Mouse (Mus musculus) right cerebral cortex, adult 18-20 months (tissue): Measurements from ENCODE around the gene Nkg7.
"Not testable (repeated sequence)": the region's sequence is repeated elsewhere in the genome, so short reads cannot be mapped to it uniquely, and the experiment has no call there.

Source experiments
- DNase-seq: peaks from one replicate; pipeline ENCODE4 v3.0.0; 2022; ENCODE audit warnings: mixed read lengths

Nkg7 gene

DNA sequence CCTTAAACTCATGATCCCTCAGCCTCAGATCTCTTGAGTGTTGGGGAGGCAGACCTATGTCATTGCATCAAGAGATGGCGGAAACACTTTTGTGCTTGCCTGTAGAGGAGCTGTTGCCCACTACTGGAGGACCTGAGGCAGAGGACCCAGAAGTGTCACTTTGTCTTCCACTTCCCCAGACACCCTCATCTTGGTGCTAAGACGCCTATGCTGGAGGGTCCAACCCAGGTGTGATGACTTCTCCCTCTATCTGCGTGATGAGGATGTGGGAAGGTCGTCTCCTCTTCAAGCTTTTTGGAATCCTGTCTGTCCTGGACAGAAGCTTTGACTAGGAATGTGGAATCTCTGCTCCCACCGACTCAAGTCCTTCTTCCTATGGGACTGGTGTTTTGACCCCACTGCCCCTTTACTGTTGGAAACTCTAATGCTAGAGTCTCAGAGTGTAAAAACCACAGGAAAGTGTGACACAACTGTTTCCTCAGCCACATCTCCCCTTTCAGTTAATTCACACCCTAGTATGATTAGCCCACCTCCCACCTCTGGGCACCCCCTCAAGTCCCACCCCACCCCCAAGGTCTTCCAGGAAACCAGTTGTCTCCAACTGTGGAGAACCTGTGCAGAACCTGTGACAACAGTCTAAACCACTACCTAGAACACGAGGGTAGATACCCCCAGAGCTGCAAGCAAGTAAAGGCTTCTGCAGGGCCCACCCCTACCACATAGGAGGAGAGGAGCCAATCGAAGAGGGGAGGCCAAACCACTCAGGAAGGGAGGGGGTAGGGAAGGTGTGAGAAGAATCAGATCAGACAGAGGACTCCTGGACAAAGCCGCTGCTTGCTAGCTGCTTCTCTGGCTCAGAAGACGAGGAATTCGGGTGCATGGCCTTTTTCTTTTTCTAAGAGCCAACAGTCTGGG is at the start of gene Nkg7:
Gene Nkg7, plus strand, starts transcription at position 733 of the 915 bp plus-strand sequence.
- DNase-seq, result no peak

DNA sequence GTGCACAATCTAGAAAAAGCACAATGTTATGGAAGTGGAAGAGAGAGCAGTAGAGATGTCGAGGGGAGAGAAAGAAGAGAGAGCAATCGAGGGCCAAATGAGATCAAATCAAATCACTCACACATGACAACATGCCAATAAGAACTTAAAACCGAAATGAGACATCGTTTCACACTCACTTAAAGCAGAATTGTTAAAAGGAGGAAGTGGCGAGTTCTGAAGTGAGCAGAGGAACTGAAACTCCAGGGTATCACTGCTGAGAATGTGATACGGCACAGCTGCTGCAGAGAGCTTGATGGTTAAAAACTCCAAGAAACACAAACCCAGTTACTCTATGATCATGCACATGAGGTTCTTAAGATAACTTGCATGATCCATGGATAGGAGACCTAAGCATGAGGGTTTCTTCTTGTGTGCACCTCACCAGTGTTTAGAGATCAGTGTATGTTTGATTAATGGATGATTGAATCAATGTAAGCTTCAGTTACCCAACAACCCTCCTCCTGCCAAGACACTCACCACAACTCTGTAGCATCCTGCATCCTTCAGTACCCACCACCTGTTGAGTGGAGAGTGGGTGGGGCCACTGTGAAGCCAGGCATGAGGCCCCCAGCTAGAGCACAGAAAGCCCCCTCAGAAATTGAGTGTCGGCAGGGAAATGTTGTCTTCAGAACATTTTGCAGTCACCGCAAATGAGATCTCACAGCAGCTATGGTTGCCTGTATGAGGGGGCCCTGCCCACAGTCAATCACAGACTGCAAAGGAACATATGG is 44.3 kb upstream of the Nkg7 start:
- no peak for DNase-seq

DNA sequence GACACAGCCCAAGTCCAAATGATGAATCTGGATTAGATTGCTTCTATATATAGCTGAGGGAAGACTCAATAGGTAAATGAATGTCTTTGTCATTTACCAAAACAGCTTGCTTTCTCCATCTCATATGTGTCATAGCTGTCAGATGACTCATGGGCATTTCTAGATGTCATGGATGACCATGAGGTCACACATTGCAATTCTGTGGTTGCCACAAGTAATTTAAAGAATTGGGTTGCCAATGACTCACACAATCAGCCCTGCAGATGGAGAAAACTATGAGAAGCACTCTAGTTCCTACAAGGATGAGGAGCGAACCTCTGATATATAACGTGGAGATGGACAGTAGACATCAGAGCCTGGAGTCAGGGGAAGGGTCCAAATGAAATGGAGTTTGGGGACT is 37.4 kb upstream of the Nkg7 start:
- DNase-seq, result no peak

DNA sequence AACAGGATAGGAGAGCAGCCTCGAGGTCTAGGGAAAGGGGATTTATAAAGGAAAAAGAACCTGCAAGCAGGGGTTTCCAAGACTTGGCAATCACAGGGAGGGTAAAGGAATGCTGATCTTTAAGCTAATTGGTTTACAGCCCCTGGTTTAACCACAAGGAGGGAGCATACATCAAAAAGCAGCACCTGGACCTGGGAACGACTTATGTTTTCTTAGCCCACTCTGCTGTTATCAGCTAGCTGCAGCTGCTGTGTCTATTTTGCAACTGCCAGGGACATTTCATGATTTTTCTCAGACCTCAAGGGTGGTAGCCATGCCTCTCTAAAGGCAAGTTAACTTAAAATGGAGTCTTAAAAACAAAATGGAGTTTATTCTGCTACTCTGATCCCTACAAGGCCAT is 34.2 kb upstream of the Nkg7 start:
- no peak for DNase-seq

DNA sequence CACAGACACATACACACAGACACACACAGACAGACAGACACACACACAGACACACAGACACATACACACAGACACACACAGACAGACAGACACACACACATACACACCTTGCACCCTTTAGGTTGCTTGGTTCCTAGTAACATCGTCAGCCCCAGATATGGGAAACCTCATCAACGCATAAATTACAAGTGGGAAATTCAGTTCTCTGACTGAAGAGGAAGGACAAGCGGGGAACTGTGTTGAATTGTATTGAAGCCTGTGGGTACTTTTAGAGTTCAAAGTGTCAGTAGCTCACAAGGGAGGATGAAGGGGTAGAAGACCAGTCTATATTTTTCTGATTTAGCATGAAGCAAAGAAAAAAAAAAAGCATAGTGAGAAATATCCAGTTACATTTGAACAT is 29.3 kb upstream of the Nkg7 start:
- DNase-seq, result no peak

DNA sequence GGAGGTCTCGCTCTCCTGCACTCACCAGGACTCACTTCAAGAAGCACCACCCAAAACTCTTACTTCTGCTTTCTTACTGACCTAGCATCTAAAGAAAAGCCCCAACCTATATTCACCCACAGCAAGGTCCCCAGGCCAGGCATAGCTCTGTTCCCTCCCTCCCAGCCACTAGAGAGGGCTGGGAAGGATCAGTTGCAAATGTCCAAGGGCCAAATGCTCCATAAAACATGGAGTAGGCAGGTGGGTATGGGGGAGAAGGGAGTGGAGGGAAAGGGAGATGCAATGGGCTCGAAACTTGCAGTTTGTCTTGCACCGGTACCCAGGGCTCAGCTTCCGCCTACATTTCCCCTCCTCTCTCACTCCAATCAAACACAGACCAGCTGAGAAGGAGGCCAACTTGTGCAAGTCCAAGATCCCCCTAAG is 28.7 kb upstream of the Nkg7 start, which contains the start of gene Siglecg:
Gene Siglecg, plus strand, starts transcription at position 74 of the 423 bp plus-strand sequence.
- DNase-seq, result no peak

DNA sequence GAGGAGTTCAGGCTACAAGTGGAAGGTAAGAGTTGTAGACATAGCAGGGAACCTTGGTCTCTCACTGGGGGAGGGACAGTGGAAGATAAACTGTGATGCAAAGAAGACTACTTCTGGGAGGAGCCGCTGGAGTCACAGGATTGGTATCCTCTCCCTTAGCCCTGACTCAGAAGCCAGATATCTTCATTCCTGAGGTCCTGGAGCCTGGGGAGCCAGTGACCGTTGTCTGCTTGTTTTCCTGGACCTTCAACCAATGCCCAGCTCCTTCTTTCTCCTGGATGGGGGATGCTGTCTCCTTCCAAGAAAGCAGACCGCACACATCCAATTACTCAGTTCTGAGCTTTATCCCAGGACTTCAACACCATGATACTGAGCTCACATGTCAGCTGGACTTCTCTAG is 27.8 kb upstream of the Nkg7 start:
- no peak for DNase-seq

DNA sequence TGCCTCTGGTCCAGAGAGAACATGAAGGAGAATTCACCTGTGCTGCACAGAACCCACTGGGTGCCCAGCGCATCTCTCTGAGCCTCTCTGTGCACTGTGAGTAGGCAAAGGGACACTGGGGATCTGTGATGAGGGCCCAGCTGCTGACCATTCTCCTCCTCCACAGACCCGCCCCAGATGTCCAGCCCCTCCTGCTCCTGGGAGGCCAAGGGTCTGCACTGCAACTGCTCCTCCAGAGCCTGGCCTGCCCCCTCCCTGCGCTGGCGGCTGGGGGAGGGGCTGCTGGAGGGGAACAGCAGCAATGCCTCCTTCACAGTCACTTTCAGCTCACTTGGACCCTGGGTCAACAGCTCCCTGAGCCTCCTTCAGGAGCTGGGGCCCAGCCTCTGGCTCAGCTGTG is 25.1 kb upstream of the Nkg7 start:
- DNase-seq, result not testable (repeated sequence)

DNA sequence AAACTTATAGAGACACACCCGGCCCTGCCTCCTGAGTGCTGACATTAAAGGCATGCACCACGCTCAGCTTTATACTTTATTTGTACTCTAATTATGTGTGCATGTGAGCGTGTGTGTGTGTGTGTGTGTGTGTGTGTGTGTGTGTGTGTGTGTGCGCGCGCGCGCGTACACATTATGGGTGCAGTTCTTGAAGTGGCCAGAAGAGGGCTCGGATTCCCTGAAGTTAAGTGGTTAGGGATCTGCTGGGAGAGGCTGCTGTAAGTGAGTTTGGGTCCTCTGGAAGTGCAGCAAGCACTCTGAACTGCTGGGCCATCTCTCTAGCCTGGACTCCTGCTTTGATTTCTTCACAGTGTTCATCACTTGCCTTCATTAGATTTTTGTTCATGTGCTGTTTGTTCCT is 19.6 kb upstream of the Nkg7 start:
- DNase-seq, result no peak

DNA sequence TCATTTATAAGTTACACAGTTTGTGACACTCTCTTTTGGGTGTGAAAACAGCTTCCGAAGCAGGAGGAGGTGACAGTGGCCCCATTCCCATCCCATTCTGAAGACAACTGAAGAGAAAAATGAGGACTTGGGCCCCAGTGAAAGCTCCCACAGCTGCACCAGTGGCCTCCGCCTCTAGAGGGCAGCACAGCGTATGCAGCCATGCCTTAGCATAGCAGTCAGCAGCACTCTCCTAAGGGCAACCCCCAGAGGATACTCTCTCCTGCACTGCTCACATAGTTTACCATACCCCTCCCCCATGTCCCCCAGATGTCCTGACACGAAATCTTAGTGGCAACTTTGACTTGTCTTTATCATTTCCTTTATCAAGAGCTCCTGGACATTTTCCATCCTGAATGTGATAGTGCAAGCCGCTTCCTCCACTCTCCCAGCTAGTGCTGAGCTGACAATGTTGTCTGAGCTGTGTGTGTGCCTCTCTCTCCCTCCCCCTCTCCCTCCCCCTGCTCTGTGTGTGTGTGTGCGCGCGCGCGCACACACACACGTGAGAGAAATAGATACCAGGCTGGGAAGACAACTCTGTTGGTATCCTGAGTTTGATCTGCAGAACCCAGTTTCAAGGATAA is 13.8 kb upstream of the Nkg7 start:
- DNase-seq, result peak; percentile 75

DNA sequence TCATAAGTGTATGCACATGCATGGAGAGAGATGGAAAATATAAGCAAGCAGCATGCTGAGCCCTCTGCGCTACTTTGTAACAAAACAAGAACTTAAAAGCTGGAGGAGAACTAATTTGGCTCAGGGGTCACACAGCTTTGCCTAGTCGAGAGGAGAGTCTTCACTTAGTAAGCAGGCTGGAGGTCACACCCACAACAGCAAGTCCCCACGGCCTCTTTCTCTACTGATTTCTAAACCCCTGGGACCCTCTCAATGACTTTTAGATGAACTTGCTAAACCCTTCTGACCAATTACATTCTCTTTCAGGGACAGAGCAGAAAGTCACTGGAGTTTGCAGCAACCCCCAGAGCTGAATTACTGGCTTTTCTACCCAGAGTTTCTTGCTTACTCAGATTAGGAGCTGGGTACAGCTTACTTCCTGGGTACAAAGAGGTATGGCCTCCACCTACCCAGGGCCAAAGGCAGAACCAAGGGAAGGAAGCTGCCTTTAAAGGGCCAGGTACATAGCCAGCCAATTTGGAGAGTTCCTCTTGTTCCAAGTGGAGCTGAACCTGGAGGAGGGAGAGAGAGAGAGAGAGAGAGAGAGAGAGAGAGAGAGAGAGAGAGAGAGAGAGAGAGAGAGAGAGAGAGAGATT is 12.8 kb upstream of the Nkg7 start:
- no peak for DNase-seq

DNA sequence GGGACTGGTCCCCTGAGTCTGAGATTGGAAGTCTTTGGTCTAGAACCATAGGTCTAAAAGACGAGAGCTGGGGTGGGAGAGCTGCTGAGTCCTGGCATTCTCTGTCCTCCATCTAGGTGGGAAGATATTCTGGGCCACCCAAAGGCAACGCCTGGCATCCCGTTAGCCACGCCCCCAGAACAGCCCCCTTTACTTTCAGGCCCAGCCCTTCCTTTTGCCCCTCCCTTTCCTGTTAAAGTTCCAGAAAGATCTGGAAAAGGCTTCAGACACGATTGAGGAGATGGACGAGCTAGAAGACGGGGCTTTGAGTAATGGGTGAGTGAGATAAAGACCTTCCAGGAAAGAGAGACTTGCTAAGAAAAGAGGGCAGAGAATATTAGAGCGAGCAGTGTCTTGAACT is 9.5 kb upstream of the Nkg7 start, which contains the start of gene Lim2:
Gene Lim2, plus strand, starts transcription at position 265 of the 400 bp plus-strand sequence.
- DNase-seq, result no peak

DNA sequence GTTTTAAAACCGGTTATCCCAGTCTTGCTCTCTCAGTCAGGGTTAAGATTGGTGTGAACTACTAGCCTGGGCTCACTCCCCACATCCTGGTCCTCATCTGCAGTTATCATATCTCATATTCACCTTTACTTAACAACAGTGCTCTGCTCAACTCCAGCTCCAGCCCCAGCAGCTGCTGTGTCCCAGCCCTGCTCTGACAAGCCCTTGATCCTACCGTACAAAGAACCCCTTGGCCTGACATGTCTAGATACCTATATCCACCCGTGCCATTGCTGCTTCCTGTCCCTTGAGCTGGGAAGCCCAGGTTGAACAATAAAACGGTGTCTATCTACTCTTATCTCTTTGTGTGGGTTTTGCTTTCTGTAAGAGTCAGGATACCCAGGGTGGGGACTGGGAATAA is 7.4 kb upstream of the Nkg7 start:
- DNase-seq, result no peak

DNA sequence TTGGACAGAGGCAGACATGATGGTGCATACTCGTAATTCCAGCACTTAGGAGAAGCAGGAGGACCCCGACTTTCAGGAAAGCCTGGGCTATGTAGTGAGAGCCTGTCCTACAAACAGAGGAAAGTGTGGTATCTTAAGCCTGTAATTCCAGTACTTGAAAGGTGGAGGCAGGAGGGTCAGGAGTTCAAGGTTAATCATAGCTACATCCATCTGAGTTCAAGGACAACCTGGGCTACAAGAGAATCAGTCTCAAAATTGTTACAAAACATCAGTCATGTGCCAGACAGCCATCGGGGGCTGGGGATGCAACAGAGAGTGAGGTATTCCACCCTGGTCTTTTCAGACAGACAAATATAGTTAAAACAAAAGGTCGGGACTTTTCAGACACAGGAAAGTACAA is 4.0 kb upstream of the Nkg7 start:
- DNase-seq, result no peak

DNA sequence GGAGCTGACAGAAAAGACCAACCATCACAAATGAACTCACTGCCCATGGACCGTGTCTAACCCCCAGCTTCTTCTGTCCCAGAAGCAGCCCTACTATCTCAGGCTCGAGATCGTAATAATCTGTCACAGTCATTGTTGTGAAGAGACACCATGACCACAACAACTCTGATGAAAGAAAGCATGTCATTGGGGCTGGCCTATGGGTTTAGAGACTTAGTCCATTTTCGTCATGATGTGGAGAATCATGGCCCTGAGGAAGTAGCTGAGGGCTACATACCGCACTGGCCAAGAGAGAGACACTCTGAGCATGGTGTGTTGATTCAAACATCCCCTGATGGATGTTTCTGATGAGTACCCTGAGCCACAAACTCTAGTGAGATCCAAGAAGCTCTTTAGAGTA is 2.2 kb upstream of the Nkg7 start:
- DNase-seq, result no peak

DNA sequence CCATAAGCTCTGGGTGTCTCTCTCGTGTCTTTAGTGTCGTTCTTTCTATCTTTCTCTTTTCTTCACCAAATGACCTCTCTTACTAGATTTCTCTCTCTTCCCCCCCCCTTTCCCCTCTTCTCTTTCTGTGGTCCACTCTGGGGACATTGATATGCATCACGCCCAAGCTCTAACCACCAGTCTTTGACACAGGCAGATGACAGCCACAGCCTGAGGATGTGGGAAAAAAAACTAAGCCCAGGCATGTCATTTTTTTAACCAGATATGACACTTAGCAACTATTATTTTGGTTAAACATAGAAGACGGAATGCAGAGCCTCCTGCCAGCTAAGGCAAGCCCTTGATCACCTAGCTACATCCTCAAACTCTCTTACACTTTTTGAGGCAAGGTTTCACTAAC is 1.7 kb downstream of the Nkg7 start:
- no peak for DNase-seq

DNA sequence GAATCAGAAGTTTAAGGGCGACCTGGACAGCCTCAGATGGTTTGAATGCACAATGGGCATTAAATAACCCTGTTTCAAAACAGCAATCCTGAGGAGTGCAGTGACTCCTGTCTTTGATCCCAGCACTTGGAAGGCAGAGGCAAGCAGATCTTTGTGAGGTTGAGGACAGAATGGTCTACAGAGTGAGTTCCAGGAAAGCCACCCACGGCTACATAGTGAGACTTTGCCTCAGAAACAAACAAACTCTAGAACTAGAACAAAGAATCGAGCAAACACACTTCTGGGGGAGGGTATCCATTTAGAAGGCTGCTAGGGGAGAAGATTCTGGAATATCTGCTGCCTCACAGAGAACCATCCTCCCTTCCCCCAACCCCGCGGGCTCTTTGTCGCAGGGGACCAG is 3.6 kb downstream of the Nkg7 start, which contains the start of gene Cldnd2:
Gene Cldnd2, plus strand, starts transcription at position 301 of the 400 bp plus-strand sequence.
- DNase-seq, result no peak

DNA sequence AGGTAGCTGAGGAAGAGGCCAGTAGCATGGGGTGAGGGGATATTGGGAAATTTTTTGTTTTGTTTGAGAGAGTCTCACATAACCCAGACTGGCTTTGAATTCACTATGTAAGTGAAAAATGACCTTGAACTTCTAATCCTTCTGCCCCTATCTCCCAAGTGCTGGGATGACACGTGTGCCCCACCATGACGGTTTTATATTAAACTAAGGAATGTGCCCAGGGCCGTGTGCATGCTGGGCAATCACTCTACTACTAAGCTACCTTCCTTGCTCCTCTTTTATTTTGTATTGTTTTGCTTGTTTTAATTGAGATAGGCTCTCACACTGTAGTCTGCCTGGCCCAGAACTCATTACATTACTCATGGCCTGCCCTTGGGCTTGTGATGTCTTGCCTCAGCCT is 4.2 kb downstream of the Nkg7 start:
- DNase-seq, result no peak

DNA sequence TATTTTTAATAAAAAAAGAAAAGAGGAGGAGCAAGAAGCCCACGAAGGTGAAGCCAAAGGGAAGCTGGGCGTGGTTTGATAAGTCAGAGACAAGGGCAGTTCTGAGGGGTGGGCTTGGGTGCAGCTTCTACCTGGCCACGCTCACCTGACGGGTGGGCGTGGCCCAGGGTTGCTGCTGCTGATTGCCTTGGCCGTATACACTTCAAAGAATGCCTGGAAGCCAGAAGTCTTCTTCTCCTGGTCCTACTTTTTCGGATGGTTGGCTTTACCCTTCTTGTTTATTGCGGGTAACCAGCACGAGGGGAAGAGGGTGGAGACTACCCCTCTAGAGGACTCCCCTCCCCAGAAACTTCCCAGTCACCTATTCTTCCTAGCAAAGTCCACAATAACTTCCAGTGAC is 5.8 kb downstream of the Nkg7 start:
- no peak for DNase-seq

DNA sequence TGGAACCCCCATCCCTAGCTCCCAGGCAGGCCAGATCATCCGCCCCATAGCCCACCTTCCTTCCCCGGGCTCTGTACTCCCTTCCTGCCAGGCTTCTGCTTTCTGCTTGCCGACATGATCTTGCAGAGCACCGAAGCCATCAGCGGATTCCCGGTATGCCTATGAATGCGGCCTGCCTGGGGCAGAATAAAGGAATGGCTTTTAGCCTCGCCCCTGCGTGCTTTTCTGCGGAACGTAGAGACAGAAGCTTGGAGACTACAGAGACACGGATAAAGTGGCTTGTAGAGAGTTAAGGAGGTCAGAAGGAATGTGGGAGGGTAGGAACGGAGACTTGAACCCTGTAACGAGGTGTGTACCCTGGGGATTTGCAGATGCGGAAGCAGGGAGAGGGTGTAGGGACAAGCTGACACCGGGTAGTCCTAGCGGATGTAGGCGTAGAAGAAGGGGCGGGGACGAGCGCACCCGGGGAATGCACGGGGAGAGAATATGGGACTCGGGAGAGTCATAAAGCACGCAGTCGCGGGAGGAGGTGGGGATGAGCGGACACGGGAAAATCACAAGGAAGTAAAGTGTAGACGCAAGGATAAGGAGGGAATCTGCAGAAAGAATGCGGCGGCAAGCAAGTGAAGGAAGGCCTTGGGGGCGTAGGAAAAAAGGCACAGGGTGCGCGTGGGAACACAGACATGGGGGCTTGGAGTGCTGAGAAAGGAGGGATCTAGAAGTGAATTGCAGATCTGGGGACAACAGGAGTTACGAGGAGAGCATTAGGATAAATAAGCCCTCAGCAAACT is 6.4 kb downstream of the Nkg7 start:
- peak; percentile 79 for DNase-seq

DNA sequence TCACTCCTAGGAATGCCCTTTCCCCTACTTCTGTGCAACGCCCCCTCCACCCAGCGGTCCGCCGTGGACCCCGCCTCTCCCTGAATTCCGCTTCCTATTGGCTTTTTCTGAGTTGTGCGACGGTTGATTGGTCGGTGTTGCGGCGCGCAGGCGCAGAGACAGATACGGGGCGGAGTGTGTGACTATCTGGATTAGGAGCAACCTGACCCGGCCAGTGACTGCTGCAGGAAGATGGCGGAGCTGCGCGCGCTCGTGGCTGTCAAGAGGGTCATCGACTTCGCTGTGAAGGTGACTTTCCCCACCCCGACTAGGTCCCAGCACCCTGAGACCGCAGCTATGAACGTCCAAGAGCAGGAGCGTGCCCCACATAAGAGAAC is 7.0 kb downstream of the Nkg7 start, which contains the start of the genes Etfb and Gm45233:
Gene Etfb, plus strand, starts transcription at position 167 of the 377 bp plus-strand sequence.
Gene Gm45233, plus strand, starts transcription at position 212 of the 377 bp plus-strand sequence.
- peak; percentile 97 for DNase-seq

DNA sequence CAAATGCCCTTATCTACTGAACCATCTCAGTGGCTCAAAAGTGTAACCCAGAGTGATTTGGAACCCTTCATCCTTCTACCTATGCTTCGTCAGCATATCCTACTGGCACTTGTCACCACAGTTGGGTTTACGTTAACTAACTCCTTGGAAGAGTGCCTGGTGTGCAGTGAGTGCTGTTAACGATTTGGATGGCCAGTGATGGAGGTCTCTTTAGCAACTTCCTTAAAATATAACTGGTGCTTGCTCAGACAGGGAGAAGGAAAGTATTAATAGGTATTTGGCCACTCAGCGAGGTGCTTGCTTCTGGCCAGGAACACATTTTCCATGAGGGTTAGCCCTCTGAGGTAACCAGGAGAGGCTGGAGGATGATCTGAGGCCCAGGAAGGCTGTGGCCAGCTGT is 10.9 kb downstream of the Nkg7 start:
- DNase-seq, result no peak
